Mouse (Mus musculus) kidney, adult 2 months (tissue): ENCODE measurements around the gene Susd4.

Experiments used
- CTCF ChIP-seq: fragments of 200-500 bp; conservative IDR thresholded peaks from 2 replicates; pipeline ENCODE4 v1.5.1; 2011; ENCODE audit warnings: low read depth, mild to moderate bottlenecking, control low read depth, low read length, moderate library complexity, mixed read lengths; ENCODE audit not compliant: insufficient read depth, insufficient read length
- POLR2A ChIP-seq: fragments of 200-500 bp; IDR thresholded peaks from one replicate; pipeline ENCODE4 v1.6.1; 2011; ENCODE audit warnings: low read depth, low read length, control low read depth

- TF ChIP-seq CTCF (no peak), POLR2A (no peak)
Observed at GRCm38 (mm10) chr1:182937486-182938120, 173.9 kb downstream of the Susd4 start.
